Mouse (Mus musculus): ENCODE data around the gene Zfp592. TPM values are rescaled to one million over a fixed set of nuclear protein-coding genes. Genes with fewer than 3 reads are reported as not detected.
"Not testable (repeated sequence)": the region's sequence is repeated elsewhere in the genome, so short reads cannot be mapped to it uniquely, and the experiment has no call there.

The Zfp592 gene
- 10 to 100 TPM; 13.9 to 55.6 (median 35.3) TPM for total RNA-seq (2018; cell fraction: chromatin; rRNA removed)
- total RNA-seq (2018; cell fraction: cytosol; rRNA removed): 10 to 100 TPM in 23 of 26 experiments, 1 to 10 TPM in 3; 8.3 to 20.6 (median 15.7) TPM
- 10 to 100 TPM; 15.1 to 50.4 (median 30.7) TPM for total RNA-seq (2018; cell fraction: nucleus; rRNA removed)
- polyA plus RNA-seq (2018): 14.6 to 15.0 TPM (median 15.0 TPM) in 3 replicates

- Histone ChIP-seq H3K27ac (peak within 1 kb of the TSS; percentile 67), H3K79me2 (ENCODE audit: inconsistent target) (peaks cover 51% of the 10 kb centered on the region), H3K4me3 (ENCODE audit: inconsistent target) (peak within 1 kb of the TSS; percentile 87), H3K36me3 (ENCODE audit: inconsistent target) (no peaks in the 10 kb centered on the region)
- 1% methylated on average over 69 of the region's 102 CpGs for WGBS (ENCODE audit: missing documents)
Observed at GRCm38 (mm10) chr7:80992980-80993833, at the start of gene Zfp592. TSS of gene Zfp592 (plus strand) at chr7:80993681.

- Histone ChIP-seq H3K27ac (peak within 1 kb of the TSS; percentile 91), H3K79me2 (ENCODE audit: inconsistent target) (peaks cover 47% of the 10 kb centered on the region), H3K4me3 (ENCODE audit: inconsistent target) (peak within 1 kb of the TSS; percentile 99), H3K36me3 (ENCODE audit: inconsistent target) (no peaks in the 10 kb centered on the region)
- 4% methylated on average over 43 of the region's 44 CpGs for WGBS (ENCODE audit: missing documents)
Observed at GRCm38 (mm10) chr7:80947445-80948350, 45.8 kb upstream of the Zfp592 start, which contains the start of gene Sec11a. TSS of gene Sec11a (minus strand) at chr7:80947780.

- WGBS (ENCODE audit: missing documents): 94% methylated on average over 4 of the region's 4 CpGs
- H3K4me3 ChIP-seq (ENCODE audit: inconsistent target): no peak overlapping the region
- no peak overlapping the region for H3K27ac ChIP-seq
- no peaks in the 10 kb centered on the region for H3K36me3 ChIP-seq (ENCODE audit: inconsistent target)
- peaks cover 10% of the 10 kb centered on the region for H3K79me2 ChIP-seq (ENCODE audit: inconsistent target)
Observed at GRCm38 (mm10) chr7:80951461-80951860, 42.0 kb upstream of the Zfp592 start.

- Histone ChIP-seq H3K79me2 (ENCODE audit: inconsistent target) (peaks cover 3% of the 10 kb centered on the region), H3K36me3 (ENCODE audit: inconsistent target) (no peaks in the 10 kb centered on the region), H3K4me3 (ENCODE audit: inconsistent target) (no peak overlapping the region), H3K27ac (no peak overlapping the region)
- 93% methylated on average over 3 of the region's 3 CpGs for WGBS (ENCODE audit: missing documents)
Observed at GRCm38 (mm10) chr7:80952140-80952539, 41.3 kb upstream of the Zfp592 start.

- no peaks in the 10 kb centered on the region for H3K36me3 ChIP-seq (ENCODE audit: inconsistent target)
- no peak overlapping the region for H3K27ac ChIP-seq
- no peaks in the 10 kb centered on the region for H3K79me2 ChIP-seq (ENCODE audit: inconsistent target)
- H3K4me3 ChIP-seq (ENCODE audit: inconsistent target): no peak overlapping the region
- 95% methylated on average over 2 of the region's 2 CpGs for WGBS (ENCODE audit: missing documents)
Observed at GRCm38 (mm10) chr7:80954251-80954650, 39.2 kb upstream of the Zfp592 start.

- WGBS (ENCODE audit: missing documents): 94% methylated on average over 2 of the region's 2 CpGs
Observed at GRCm38 (mm10) chr7:80956891-80957290, 36.6 kb upstream of the Zfp592 start.

DNA sequence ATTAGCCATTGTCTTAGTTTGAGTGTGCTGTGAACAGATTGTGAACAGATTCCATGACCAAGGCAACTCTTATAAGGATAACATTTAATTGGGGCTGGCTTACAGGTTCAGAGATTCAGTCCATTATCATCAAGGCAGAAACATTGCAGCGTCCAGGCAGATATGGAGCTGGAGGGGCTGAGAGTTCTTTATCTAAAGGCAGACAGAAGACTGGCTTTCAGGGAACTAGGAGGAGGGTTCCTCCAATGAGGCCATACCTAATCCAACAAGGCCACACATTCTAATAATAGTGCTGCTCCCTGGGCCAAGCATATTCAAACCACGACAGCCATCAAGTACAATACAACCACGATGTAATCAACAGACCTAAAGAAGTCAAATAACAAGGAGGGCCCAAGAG, 34.5 kb upstream of the Zfp592 start:
- no peak overlapping the region for H3K27ac ChIP-seq
- H3K79me2 ChIP-seq (ENCODE audit: inconsistent target): no peaks in the 10 kb centered on the region
- WGBS (ENCODE audit: missing documents): 78% methylated on average over 3 of the region's 3 CpGs
- no peaks in the 10 kb centered on the region for H3K36me3 ChIP-seq (ENCODE audit: inconsistent target)
- no peak overlapping the region for H3K4me3 ChIP-seq (ENCODE audit: inconsistent target)

More at GRCm38 (mm10) chr7:80956891-80957290, 36.6 kb upstream of the Zfp592 start:
- Histone ChIP-seq H3K79me2 (ENCODE audit: inconsistent target) (no peaks in the 10 kb centered on the region), H3K27ac (no peak overlapping the region), H3K36me3 (ENCODE audit: inconsistent target) (no peaks in the 10 kb centered on the region), H3K4me3 (ENCODE audit: inconsistent target) (no peak overlapping the region)

GRCm38 (mm10) chr7:80962799-80963198, 30.7 kb upstream of the Zfp592 start:
- H3K27ac ChIP-seq: no peak overlapping the region
- H3K79me2 ChIP-seq (ENCODE audit: inconsistent target): no peaks in the 10 kb centered on the region
- H3K4me3 ChIP-seq (ENCODE audit: inconsistent target): no peak overlapping the region
- 94% methylated on average over 6 of the region's 6 CpGs for WGBS (ENCODE audit: missing documents)
- H3K36me3 ChIP-seq (ENCODE audit: inconsistent target): no peaks in the 10 kb centered on the region

DNA sequence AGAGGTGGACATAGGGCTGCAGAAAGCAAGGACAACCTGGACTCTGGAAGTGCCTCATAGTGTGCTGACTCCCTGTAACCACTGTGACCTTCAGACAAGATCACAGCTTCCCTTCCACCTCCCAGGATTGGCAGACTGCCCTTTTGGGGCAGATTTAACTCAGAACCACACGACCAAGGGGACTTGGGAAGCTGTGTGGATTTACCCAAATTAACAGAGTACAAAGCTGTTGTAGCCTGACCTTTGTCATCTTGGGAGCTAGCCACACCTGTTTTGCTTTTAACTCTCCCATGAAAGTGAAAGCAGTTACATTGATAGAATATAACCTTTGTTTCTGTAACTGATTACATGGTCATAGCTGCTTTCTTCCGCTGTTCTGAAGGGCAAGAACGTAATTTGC, 22.6 kb upstream of the Zfp592 start:
- Histone ChIP-seq H3K4me3 (ENCODE audit: inconsistent target) (no peak overlapping the region), H3K79me2 (ENCODE audit: inconsistent target) (no peaks in the 10 kb centered on the region), H3K36me3 (ENCODE audit: inconsistent target) (no peaks in the 10 kb centered on the region), H3K27ac (no peak overlapping the region)
- WGBS (ENCODE audit: missing documents): 69% methylated on average over 3 of the region's 3 CpGs

DNA sequence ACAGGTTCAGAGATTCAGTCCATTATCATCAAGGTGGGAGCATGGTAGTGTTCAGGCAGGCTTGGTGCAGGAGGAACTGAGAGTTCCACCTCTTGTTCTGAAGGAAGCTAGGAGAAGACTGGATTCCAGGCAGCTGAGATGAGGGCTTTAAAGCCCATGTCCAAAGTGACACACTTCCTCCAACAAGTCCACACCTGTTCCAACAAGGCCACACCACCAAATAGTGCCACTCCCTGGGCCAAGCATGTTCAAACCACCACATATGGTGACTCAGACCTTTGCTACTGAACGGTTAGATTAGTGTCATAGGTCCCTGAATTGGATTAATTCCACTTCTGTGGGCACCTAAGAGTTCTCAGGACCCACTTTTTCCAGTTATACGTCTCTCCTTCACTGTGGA, 22.1 kb upstream of the Zfp592 start:
- 96% methylated on average over 2 of the region's 2 CpGs for WGBS (ENCODE audit: missing documents)
- Histone ChIP-seq H3K4me3 (ENCODE audit: inconsistent target) (no peak overlapping the region), H3K36me3 (ENCODE audit: inconsistent target) (no peaks in the 10 kb centered on the region), H3K79me2 (ENCODE audit: inconsistent target) (no peaks in the 10 kb centered on the region), H3K27ac (no peak overlapping the region)

DNA sequence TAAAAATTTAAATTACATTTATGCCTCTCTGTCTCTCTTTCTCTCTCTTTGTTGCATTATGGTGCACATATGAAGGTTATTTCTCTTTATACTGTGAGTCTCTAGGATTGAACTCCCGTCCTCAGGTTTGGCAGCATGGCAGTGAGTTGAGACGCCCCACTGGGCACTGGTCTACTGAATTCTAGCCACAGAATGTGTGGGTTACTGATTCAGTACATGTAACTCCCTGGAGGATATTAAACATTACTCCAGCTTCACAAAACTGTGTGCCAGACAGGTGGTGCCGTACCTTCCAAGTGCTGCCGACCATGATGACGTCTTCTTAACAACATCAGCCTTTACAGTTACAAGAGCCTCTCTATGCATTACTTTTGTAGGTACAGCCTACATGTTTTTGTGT, 21.4 kb upstream of the Zfp592 start:
- Histone ChIP-seq H3K79me2 (ENCODE audit: inconsistent target) (no peaks in the 10 kb centered on the region), H3K27ac (no peak overlapping the region), H3K4me3 (ENCODE audit: inconsistent target) (no peak overlapping the region), H3K36me3 (ENCODE audit: inconsistent target) (no peaks in the 10 kb centered on the region)
- WGBS (ENCODE audit: missing documents): 98% methylated on average over 5 of the region's 5 CpGs

GRCm38 (mm10) chr7:80972920-80973637, 20.4 kb upstream of the Zfp592 start:
- 30% methylated on average over 3 of the region's 4 CpGs for WGBS (ENCODE audit: missing documents)
- not testable (repeated sequence) for H3K4me3 ChIP-seq (ENCODE audit: inconsistent target); H3K36me3 ChIP-seq (ENCODE audit: inconsistent target); H3K79me2 ChIP-seq (ENCODE audit: inconsistent target); H3K27ac ChIP-seq

DNA sequence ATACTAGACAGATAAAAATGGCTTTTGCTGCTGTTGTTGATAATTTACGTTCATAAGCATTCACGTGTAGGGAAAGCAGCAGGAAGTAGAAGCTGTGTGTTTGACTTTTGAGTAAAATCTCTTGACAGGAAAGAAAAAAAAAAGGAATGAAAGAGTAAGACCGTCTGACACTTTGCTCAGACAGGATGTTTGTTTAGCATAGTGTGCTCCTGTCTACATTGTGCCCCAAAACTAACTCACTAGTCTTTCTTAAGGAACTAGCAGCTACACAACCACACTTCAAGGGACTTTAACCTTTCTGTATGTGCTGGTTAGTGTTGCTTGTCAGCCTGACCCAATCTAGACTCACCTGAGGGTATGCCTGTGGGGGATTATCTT, 19.9 kb upstream of the Zfp592 start:
- not testable (repeated sequence) for H3K4me3 ChIP-seq (ENCODE audit: inconsistent target); H3K79me2 ChIP-seq (ENCODE audit: inconsistent target); H3K27ac ChIP-seq; H3K36me3 ChIP-seq (ENCODE audit: inconsistent target)
- WGBS (ENCODE audit: missing documents): 20% methylated on average over 1 of the region's 3 CpGs

DNA sequence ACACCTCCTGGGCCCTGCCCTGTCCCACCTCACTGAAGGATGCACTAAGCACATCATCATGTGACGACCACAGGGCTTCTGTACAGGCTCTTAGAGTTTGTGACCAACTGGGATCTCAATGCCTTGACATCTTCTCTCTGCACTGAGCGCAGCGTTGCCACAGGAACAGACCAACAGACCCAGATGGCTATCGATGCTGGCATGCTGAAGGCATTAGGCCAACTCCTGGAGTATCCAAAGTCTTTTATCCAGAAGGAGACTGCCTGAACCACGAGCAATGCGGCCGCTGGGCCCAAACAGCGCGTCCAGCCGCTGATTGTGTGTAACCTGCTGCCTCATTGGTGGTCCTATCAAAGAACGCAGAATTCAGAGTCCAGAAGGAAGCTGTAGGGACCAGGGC, 12.9 kb upstream of the Zfp592 start:
- WGBS (ENCODE audit: missing documents): 87% methylated on average over 11 of the region's 11 CpGs
- Histone ChIP-seq H3K27ac (no peak overlapping the region), H3K36me3 (ENCODE audit: inconsistent target) (no peaks in the 10 kb centered on the region), H3K79me2 (ENCODE audit: inconsistent target) (no peaks in the 10 kb centered on the region), H3K4me3 (ENCODE audit: inconsistent target) (no peak overlapping the region)

Measured in macrophage (primary cell).